Mouse (Mus musculus) embryo, embryonic 9.5 days (tissue): ENCODE data around the gene Sugct.

Experiments used
- DNase-seq: peaks from one replicate; pipeline ENCODE4 v3.0.0-alpha.2; 2017; ENCODE audit errors: extremely low spot score

Sugct gene

GRCm38 (mm10) chr13:17296460-17296859 is 398.9 kb downstream of the Sugct start:
- DNase-seq: no peak

GRCm38 (mm10) chr13:17291057-17291456 is 404.3 kb downstream of the Sugct start:
- no peak for DNase-seq

GRCm38 (mm10) chr13:17288377-17288776 is 407.0 kb downstream of the Sugct start:
- DNase-seq: no peak

- DNase-seq: no peak
These were observed 449.4 kb downstream of the Sugct start for GRCm38 (mm10) chr13:17245936-17246335.

GRCm38 (mm10) chr13:17216524-17216923 is 478.8 kb downstream of the Sugct start:
- no peak for DNase-seq

- no peak for DNase-seq
These were observed 482.7 kb downstream of the Sugct start for GRCm38 (mm10) chr13:17212681-17213080.

- no peak for DNase-seq
These were observed 505.1 kb downstream of the Sugct start for GRCm38 (mm10) chr13:17190180-17190762.

GRCm38 (mm10) chr13:17185253-17185652 is 510.1 kb downstream of the Sugct start:
- DNase-seq: peak; percentile 27

- no peak for DNase-seq
These were observed 529.4 kb downstream of the Sugct start for GRCm38 (mm10) chr13:17165917-17166316.

GRCm38 (mm10) chr13:17164721-17165120 is 530.6 kb downstream of the Sugct start:
- no peak for DNase-seq

- no peak for DNase-seq
These were observed 548.8 kb downstream of the Sugct start for GRCm38 (mm10) chr13:17146441-17146992.

- DNase-seq: no peak
These were observed 579.3 kb downstream of the Sugct start for GRCm38 (mm10) chr13:17116073-17116472.

- no peak for DNase-seq
These were observed 593.0 kb downstream of the Sugct start for GRCm38 (mm10) chr13:17102372-17102771.

- no peak for DNase-seq
These were observed 608.8 kb downstream of the Sugct start for GRCm38 (mm10) chr13:17086547-17086946.

- DNase-seq: no peak
These were observed 609.2 kb downstream of the Sugct start for GRCm38 (mm10) chr13:17086146-17086545.

GRCm38 (mm10) chr13:17084946-17085852 is 610.2 kb downstream of the Sugct start:
- DNase-seq: no peak

GRCm38 (mm10) chr13:17081618-17082017 is 613.7 kb downstream of the Sugct start:
- DNase-seq: no peak

- DNase-seq: no peak
These were observed 629.8 kb downstream of the Sugct start for GRCm38 (mm10) chr13:17065552-17065951.

- DNase-seq: no peak
These were observed 638.7 kb downstream of the Sugct start for GRCm38 (mm10) chr13:17056650-17057049.

GRCm38 (mm10) chr13:17043426-17044224 is 651.7 kb downstream of the Sugct start:
- no peak for DNase-seq

GRCm38 (mm10) chr13:17042332-17042731 is 653.0 kb downstream of the Sugct start:
- DNase-seq: no peak

- no peak for DNase-seq
These were observed 655.6 kb downstream of the Sugct start for GRCm38 (mm10) chr13:17039727-17040126.
